Mouse (Mus musculus) C2C12 (cell line): Measurements from ENCODE around the gene Timmdc1.

ENCODE experiments used
- CTCF ChIP-seq: IDR thresholded peaks from one replicate; pipeline ENCODE4 v1.5.1; 2011; ENCODE audit not compliant: control insufficient read depth, insufficient read depth, insufficient read length
- MAX ChIP-seq: IDR thresholded peaks from one replicate; pipeline ENCODE4 v1.6.1; 2011; ENCODE audit warnings: mild to moderate bottlenecking, control low read depth
- MYOD1 ChIP-seq: IDR thresholded peaks from one replicate; pipeline ENCODE4 v1.6.1; 2011; ENCODE audit warnings: low read depth; ENCODE audit not compliant: control insufficient read depth, insufficient read length
- USF1 ChIP-seq: IDR thresholded peaks from one replicate; pipeline ENCODE4 v1.6.1; 2011; ENCODE audit warnings: low read depth, mild to moderate bottlenecking, control low read depth, moderate library complexity

GRCm38 (mm10) chr16:38492551-38492950, 29.9 kb downstream of the Timmdc1 start:
- TF ChIP-seq USF1 (no peak), CTCF (no peak), MAX (no peak), MYOD1 (no peak)
